Mouse (Mus musculus) liver, embryonic 16.5 days (tissue): ENCODE data around the gene Plekhb2. TPM values are rescaled to one million over a fixed set of nuclear protein-coding genes. Genes with fewer than 3 reads are reported as not detected.

Experiments
- ATAC-seq: fragments of 200-750 bp; cut with Nextera tagmentation; 2 replicates; pipeline ENCODE4 v1.8.0; 2017; ENCODE audit warnings: low read depth, mild to moderate bottlenecking, moderate number of reproducible peaks, moderate library complexity
- H3K27ac ChIP-seq: fragments of 300-500 bp; sonication (generic); 2 replicates; pipeline ENCODE4 v1.5.1; 2014; ENCODE audit warnings: mild to moderate bottlenecking, low read length
- H3K27me3 ChIP-seq: fragments of 300-500 bp; sonication (generic); 2 replicates; pipeline ENCODE4 v1.6.1; 2014; ENCODE audit warnings: low read depth, low read length, mixed read lengths; ENCODE audit not compliant: control insufficient read depth, insufficient read depth
- H3K36me3 ChIP-seq: fragments of 300-500 bp; sonication (generic); 2 replicates; pipeline ENCODE4 v1.6.1; 2014; ENCODE audit warnings: mild to moderate bottlenecking; ENCODE audit not compliant: control insufficient read depth, insufficient read depth
- H3K4me1 ChIP-seq: fragments of 300-500 bp; sonication (generic); 2 replicates; pipeline ENCODE4 v1.6.1; 2014; ENCODE audit warnings: low read depth, low read length, mixed read lengths; ENCODE audit not compliant: control insufficient read depth
- H3K4me2 ChIP-seq: fragments of 300-500 bp; sonication (generic); 2 replicates; pipeline ENCODE4 v1.6.1; 2014; ENCODE audit warnings: low read depth, low read length, mixed read lengths
- H3K4me3 ChIP-seq: fragments of 300-500 bp; sonication (generic); 2 replicates; pipeline ENCODE4 v1.5.1; 2014; ENCODE audit warnings: low read depth, mild to moderate bottlenecking, low read length
- H3K9ac ChIP-seq: fragments of 300-500 bp; sonication (generic); 2 replicates; pipeline ENCODE4 v1.6.1; 2014; ENCODE audit warnings: low read depth, low read length
- H3K9me3 ChIP-seq: fragments of 300-500 bp; sonication (generic); replicated peaks from 2 replicates; pipeline ENCODE4 v1.6.1; 2016; ENCODE audit warnings: low read length; ENCODE audit not compliant: control insufficient read depth
- WGBS: fragments of 180-500 bp; shearing (Covaris S2); extraction: QIAGEN DNeasy Blood & Tissue Kit; methylation state at CpG from one replicate; pipeline ENCODE4 v1.1.7; 2014; ENCODE audit not compliant: insufficient replicate concordance; 5-methylcytosine and 5-hydroxymethylcytosine counted together
- polyA plus RNA-seq: library from polyadenylated mRNA; unstranded; fragments of >200 nt; fragmentation: Nextera tagmentation; extraction: Ambion mirVana; gene quantifications from 2 replicates; pipeline ENCODE4 v1.2.1, GENCODE M21; 2015

Gene Plekhb2
- polyA plus RNA-seq, 1 experiment from 2014 or later, result 10.6 TPM

GRCm38 (mm10) chr1:34868391-34868790 is 18.6 kb downstream of the Plekhb2 start:
- Histone ChIP-seq H3K9ac (no peak overlapping the region), H3K36me3 (no peaks in the 10 kb centered on the region; the same call in 1 of the 2 replicates)

GRCm38 (mm10) chr1:34869231-34869630 is 19.5 kb downstream of the Plekhb2 start:
- Histone ChIP-seq H3K4me3 (no peak overlapping the region), H3K9me3 (no peaks in the 10 kb centered on the region), H3K36me3 (no peaks in the 10 kb centered on the region; the same call in 1 of the 2 replicates), H3K4me1 (no peaks in the 10 kb centered on the region), H3K27ac (no peak overlapping the region), H3K27me3 (no peaks in the 10 kb centered on the region), H3K9ac (no peak overlapping the region), H3K4me2 (no peak overlapping the region)
- no peak for ATAC-seq
- 83% methylated on average over 16 of the region's 16 CpGs for WGBS

More at GRCm38 (mm10) chr1:34868391-34868790, 18.6 kb downstream of the Plekhb2 start:
- H3K27me3 ChIP-seq, result no peaks in the 10 kb centered on the region
- H3K9me3 ChIP-seq, result no peaks in the 10 kb centered on the region
- H3K27ac ChIP-seq, result no peak overlapping the region
- no peak overlapping the region for H3K4me2 ChIP-seq
- no peak for ATAC-seq
- WGBS, result 71% methylated on average over 8 of the region's 8 CpGs
- no peaks in the 10 kb centered on the region for H3K4me1 ChIP-seq
- H3K4me3 ChIP-seq, result no peak overlapping the region

GRCm38 (mm10) chr1:34871170-34871569 is 21.4 kb downstream of the Plekhb2 start:
- H3K9ac ChIP-seq, result no peak overlapping the region
- WGBS, result 76% methylated on average over 9 of the region's 9 CpGs
- no peak overlapping the region for H3K27ac ChIP-seq
- H3K36me3 ChIP-seq, result no peaks in the 10 kb centered on the region; the same call in 1 of the 2 replicates
- H3K9me3 ChIP-seq, result no peaks in the 10 kb centered on the region
- no peaks in the 10 kb centered on the region for H3K27me3 ChIP-seq
- H3K4me2 ChIP-seq, result no peak overlapping the region
- no peak for ATAC-seq
- no peak overlapping the region for H3K4me3 ChIP-seq
- no peaks in the 10 kb centered on the region for H3K4me1 ChIP-seq

GRCm38 (mm10) chr1:34873551-34873950 is 23.8 kb downstream of the Plekhb2 start:
- Histone ChIP-seq H3K27ac (no peak overlapping the region), H3K9me3 (no peaks in the 10 kb centered on the region), H3K27me3 (no peaks in the 10 kb centered on the region), H3K9ac (no peak overlapping the region), H3K4me3 (no peak overlapping the region), H3K4me2 (no peak overlapping the region), H3K36me3 (no peaks in the 10 kb centered on the region; the same call in 1 of the 2 replicates), H3K4me1 (no peaks in the 10 kb centered on the region)
- 52% methylated on average over 5 of the region's 5 CpGs for WGBS
- no peak for ATAC-seq

GRCm38 (mm10) chr1:34879611-34880010 is 29.8 kb downstream of the Plekhb2 start:
- Histone ChIP-seq H3K4me3 (no peak overlapping the region), H3K27me3 (no peaks in the 10 kb centered on the region), H3K4me1 (no peaks in the 10 kb centered on the region), H3K4me2 (no peak overlapping the region), H3K9me3 (no peaks in the 10 kb centered on the region), H3K27ac (no peak overlapping the region), H3K9ac (no peak overlapping the region), H3K36me3 (no peaks in the 10 kb centered on the region)
- WGBS, result 55% methylated on average over 6 of the region's 6 CpGs
- ATAC-seq, result no peak

GRCm38 (mm10) chr1:34883776-34884175 is 34.0 kb downstream of the Plekhb2 start:
- no peaks in the 10 kb centered on the region for H3K36me3 ChIP-seq
- H3K4me2 ChIP-seq, result no peak overlapping the region
- no peak for ATAC-seq
- H3K9me3 ChIP-seq, result no peaks in the 10 kb centered on the region
- no peak overlapping the region for H3K27ac ChIP-seq
- H3K4me3 ChIP-seq, result no peak overlapping the region
- H3K27me3 ChIP-seq, result no peaks in the 10 kb centered on the region
- no peaks in the 10 kb centered on the region for H3K4me1 ChIP-seq
- H3K9ac ChIP-seq, result no peak overlapping the region

GRCm38 (mm10) chr1:34891559-34892289 is 41.9 kb downstream of the Plekhb2 start:
- no peak for ATAC-seq

GRCm38 (mm10) chr1:34892466-34892865 is 42.7 kb downstream of the Plekhb2 start:
- Histone ChIP-seq H3K4me3 (no peak overlapping the region), H3K4me2 (no peak overlapping the region), H3K27me3 (no peaks in the 10 kb centered on the region), H3K36me3 (no peaks in the 10 kb centered on the region), H3K9ac (no peak overlapping the region), H3K9me3 (no peaks in the 10 kb centered on the region), H3K4me1 (no peaks in the 10 kb centered on the region), H3K27ac (no peak overlapping the region)
- 77% methylated on average over 3 of the region's 3 CpGs for WGBS
- ATAC-seq, result no peak

More at GRCm38 (mm10) chr1:34891559-34892289, 41.9 kb downstream of the Plekhb2 start:
- H3K9me3 ChIP-seq, result no peaks in the 10 kb centered on the region
- H3K27ac ChIP-seq, result no peak overlapping the region
- no peaks in the 10 kb centered on the region for H3K4me1 ChIP-seq
- H3K4me3 ChIP-seq, result no peak overlapping the region
- H3K36me3 ChIP-seq, result no peaks in the 10 kb centered on the region
- no peak overlapping the region for H3K9ac ChIP-seq
- WGBS, result 43% methylated on average over 14 of the region's 14 CpGs
- no peak overlapping the region for H3K4me2 ChIP-seq
- no peaks in the 10 kb centered on the region for H3K27me3 ChIP-seq

- WGBS, result 66% methylated on average over 4 of the region's 4 CpGs
- ATAC-seq, result no peak
- Histone ChIP-seq H3K36me3 (no peaks in the 10 kb centered on the region), H3K27ac (no peak overlapping the region), H3K4me3 (no peak overlapping the region), H3K9me3 (no peaks in the 10 kb centered on the region), H3K4me2 (no peak overlapping the region), H3K27me3 (no peaks in the 10 kb centered on the region), H3K9ac (no peak overlapping the region), H3K4me1 (no peaks in the 10 kb centered on the region)
Measured at GRCm38 (mm10) chr1:34893331-34893730, 43.6 kb downstream of the Plekhb2 start.
